Mouse (Mus musculus): ENCODE results near the gene Olfr1367.

DNA sequence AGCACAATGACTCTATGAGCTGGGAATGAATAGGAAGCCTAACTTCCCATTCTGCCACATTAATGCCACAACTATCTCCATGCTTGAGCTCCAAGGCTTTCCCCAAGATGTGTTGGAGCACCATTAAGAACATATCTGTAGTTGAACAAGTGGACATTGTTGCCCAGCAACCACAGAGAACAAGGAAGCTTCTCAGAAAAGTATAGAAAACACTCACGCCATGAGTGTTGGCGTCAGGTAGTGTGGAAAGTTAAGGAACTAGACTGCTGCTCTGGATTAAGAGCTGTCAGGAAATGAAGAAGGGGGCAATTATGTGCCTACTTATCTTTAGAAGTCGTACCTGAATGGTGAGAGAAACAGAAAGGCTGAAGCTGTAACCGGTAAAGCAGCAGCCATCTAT is 32.8 kb upstream of the Olfr1367 start:
- TF ChIP-seq CTCF (IDR thresholded peaks at IDR 0.05; ENCODE audit: control insufficient read depth, insufficient read depth, insufficient replicate concordance, low read depth, low read length) (no peak), POLR2A (IDR thresholded peaks at IDR 0.05; ENCODE audit: control insufficient read depth, low read depth, low read length) (no peak)
